Mouse (Mus musculus): ENCODE data around the gene Gm11011.

- TF ChIP-seq CTCF (conservative IDR thresholded peaks at IDR 0.05; ENCODE audit: low read length) (no peak), NANOG (IDR thresholded peaks at IDR 0.05; ENCODE audit: borderline replicate concordance, low read length) (no peak)
Observed at GRCm38 (mm10) chr2:169634619-169635382, 47.3 kb upstream of the Gm11011 start.

Measured in E14TG2a.4 (cell line).